Mouse (Mus musculus) cerebellum, postnatal 36 days (tissue): ENCODE measurements around the gene Tjp3.
"Not testable (repeated sequence)": the region's sequence is repeated elsewhere in the genome, so short reads cannot be mapped to it uniquely, and the experiment has no call there.

Experiments used
- DNase-seq, 2 experiments: peaks; one replicate each; pipeline ENCODE4 v3.0.0; 2021 to 2022; ENCODE audit warnings: mixed read lengths in 2 of 2

Gene Tjp3

DNA sequence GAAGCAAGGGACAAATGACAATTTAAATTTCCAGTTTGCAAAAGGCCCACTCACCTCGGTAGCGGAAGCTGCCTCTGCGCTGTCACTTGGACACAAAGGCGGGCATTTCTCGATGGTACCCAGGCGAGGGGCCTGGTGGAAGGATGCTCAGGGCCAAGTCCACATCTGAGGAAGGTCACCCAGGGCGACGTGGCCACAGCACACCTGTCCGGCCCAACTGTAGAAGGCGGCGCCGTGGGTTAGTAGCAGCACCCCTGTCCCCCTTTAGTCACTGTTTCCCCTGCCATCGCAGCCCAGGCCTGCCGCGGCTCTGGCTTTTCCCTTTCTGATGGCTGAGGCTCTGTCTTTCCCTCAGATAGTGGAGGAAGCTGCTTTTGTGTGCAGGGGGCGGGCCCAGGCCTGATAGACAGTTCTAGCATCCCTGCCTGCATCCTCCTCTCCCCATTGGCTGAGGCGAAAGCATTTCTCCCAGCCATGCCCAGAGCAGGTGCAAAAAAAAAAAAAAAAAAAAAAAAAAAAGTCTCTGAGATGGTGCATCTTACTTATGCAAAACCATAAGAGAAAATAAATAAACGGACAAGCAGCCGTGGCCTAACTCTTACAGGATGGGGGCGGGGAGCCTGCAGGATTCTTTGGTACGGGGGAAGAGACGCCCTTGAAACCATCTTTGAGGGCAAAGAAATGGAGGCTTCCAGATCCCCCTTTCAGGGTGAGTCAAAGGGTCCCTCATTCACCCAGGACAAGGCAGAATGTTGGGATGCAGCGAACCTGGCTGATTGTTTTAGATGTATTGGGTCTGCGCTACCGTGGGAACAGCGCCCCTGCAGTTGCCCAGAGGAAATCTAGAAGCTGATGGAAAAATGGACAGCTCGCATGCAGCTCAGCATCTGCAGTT is 60.7 kb downstream of the Tjp3 start, which contains the start of gene Atcay:
Gene Atcay, minus strand, starts transcription at position 396 of the 895 bp plus-strand sequence.
- DNase-seq, result peak; percentile 85 to 86

DNA sequence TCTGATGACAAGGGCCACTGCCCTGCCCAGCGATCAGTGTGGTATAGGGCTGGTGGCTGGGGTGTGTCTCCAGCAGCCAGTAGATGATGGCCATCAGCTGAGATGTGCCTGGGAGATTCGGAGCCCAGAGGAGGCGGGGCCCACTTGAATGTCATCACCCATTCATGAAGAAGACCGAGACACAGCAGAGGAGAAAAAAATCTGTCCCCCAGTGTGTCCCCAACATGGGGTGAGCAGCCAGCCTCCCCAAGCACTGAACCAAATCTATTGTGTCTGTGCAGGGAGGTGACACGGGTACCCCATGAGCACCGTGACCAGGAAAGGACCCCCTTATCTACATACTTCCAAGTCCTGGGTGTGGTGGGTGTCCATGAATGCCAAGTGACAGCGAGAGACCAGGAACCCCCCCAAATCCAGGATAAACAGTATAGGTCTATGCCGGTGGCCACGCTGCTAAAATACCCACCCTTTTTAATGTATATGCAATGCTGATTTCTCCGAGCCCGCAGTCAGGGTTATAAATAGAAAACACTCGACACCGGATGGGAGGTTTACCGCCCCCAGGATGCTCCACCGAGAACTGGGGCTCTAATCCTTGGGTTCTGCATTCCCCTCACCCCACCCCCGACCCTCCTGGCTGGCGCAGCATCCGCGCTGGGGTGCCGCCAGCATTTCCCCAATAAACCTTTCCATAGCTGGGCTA is 61.5 kb downstream of the Tjp3 start:
- DNase-seq, result peak; percentile 43 to 46

DNA sequence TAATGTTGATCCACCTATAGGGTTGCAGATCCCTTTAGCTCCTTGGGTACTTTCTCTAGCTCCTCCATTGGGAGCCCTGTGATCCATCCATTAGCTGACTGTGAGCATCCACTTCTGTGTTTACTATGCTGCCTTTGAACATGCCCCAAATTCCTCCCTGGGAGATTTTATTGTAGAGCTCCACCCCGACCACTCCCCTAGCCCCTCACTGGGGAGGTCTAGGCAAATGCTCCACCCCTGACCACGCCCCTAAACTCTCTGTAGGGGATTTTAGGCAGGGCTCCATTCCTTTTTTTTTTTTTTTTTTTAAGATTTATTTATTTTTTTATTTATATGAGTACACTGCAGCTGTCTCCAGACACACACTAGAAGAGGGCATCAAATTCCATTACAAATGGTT is 67.7 kb downstream of the Tjp3 start:
- not testable (repeated sequence) for DNase-seq
